Comparison of ENCODE assay signal across 21 mouse cellular contexts in the genomic region with DNA sequence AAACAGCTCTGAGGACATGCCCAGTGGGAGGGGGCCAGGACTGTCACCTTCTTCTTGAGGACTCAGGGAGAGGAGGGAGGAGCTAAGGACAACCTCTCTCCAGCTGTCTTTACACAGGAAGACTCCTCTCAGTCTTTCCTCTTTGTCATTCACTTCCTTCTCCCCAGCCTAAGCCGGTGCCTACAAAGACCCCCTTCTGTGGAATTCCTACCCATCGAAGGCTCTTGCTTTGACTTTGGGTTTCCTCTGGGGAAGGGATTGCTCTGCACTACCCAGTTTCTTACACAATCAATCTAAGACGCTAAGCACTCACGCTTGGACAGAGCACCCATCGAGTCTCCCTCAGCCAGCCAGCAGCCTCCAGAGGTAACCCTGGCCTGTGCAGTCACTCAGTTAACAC. TPM values are rescaled to one million over a fixed set of nuclear protein-coding genes. Genes with fewer than 3 reads are reported as not detected.
A peak's percentile ranks its signal among the peaks of the same experiment; 100 is the strongest.
DNase-seq lines count a peak whose midpoint lies in the region; ATAC-seq and TF ChIP-seq lines count a peak whose summit lies in the region.
"Had no signal": no experiment of that assay in that cellular context is flagged by ENCODE, and none has a peak within 500 bp of the region (broad histone marks: within the 10 kb centered on the region; RNA-seq: fewer than 3 reads in every experiment).

No protein-coding gene starts in this region.

- 27% methylated on average over 5 of the region's 5 CpGs for whole genome bisulfite sequencing in heart, embryonic 11.5 days (ENCODE audit: insufficient replicate concordance)
- WGBS in lung, embryonic 14.5 days = 19% methylated on average over 5 of the region's 5 CpGs
- WGBS in olfactory bulb, adult 2 months = 51% methylated on average over 5 of the region's 5 CpGs

- no peak overlapping the region for H3K4me3 ChIP-seq in heart, embryonic 11.5 days (ENCODE audit: low read depth, low read length)
- H3K4me3 ChIP-seq in lung, embryonic 14.5 days (ENCODE audit: low read depth, low read length) = no peak overlapping the region
- H3K4me3 ChIP-seq in ES-E14 (ENCODE audit: insufficient read depth in 1 of 2, low read depth in 1 of 2, low read length in 2 of 2, poor library complexity in 1 of 2, severe bottlenecking in 1 of 2) = no peak overlapping the region; a peak in 1 of 4 replicates
- H3K4me3 ChIP-seq in olfactory bulb, adult 2 months (ENCODE audit: insufficient read depth, low read depth, low read length) = no peak overlapping the region
- H3K4me3 ChIP-seq: forebrain, embryonic 13.5 days; hindbrain, embryonic 15.5 days; kidney, embryonic 15.5 days; limb, embryonic 10.5 days; liver, embryonic 15.5 days; midbrain, embryonic 12.5 days had no signal

- in situ Hi-C loops in ES-E14 (cut with MboI; ENCODE audit: low sequenced_read_pairs in 2 of 2, unreplicated experiment in 2 of 2) = no loop called here

- no peaks in the 10 kb centered on the region for H3K9me3 ChIP-seq in heart, embryonic 11.5 days (replicated peaks; ENCODE audit: control insufficient read depth, low read length)
- no peaks in the 10 kb centered on the region for H3K9me3 ChIP-seq in lung, embryonic 14.5 days (ENCODE audit: low read depth, low read length)
- no peaks in the 10 kb centered on the region for H3K9me3 ChIP-seq in ES-E14 (ENCODE audit: control insufficient read depth, insufficient read depth, low read depth, low read length)
- H3K9me3 ChIP-seq: forebrain, embryonic 13.5 days; hindbrain, embryonic 15.5 days; kidney, embryonic 15.5 days; limb, embryonic 10.5 days; liver, embryonic 15.5 days; midbrain, embryonic 12.5 days had no signal

- no peak for TF ChIP-seq CTCF in lung, embryonic 14.5 days (IDR thresholded peaks at IDR 0.05; ENCODE audit: low read depth)
- no peak for TF ChIP-seq CTCF in olfactory bulb, adult 2 months (IDR thresholded peaks at IDR 0.05; ENCODE audit: insufficient read depth, low read depth, low read length)

- no peak for TF ChIP-seq POLR2A in olfactory bulb, adult 2 months (IDR thresholded peaks at IDR 0.05; ENCODE audit: insufficient read depth, low read depth, low read length)

- intact Hi-C loops in heart, postnatal 36 days (cut with DNase I) = no loop called here

- no peaks in the 10 kb centered on the region for H3K27me3 ChIP-seq in heart, embryonic 11.5 days (ENCODE audit: control insufficient read depth, insufficient read depth, low read length)
- no peaks in the 10 kb centered on the region for H3K27me3 ChIP-seq in lung, embryonic 14.5 days (ENCODE audit: insufficient read depth, low read length)
- H3K27me3 ChIP-seq: hindbrain, embryonic 15.5 days; kidney, embryonic 15.5 days; midbrain, embryonic 12.5 days; Patski had no signal

- H3K4me1 ChIP-seq in heart, embryonic 11.5 days (ENCODE audit: control insufficient read depth, insufficient read depth, low read length) = peaks cover 13% of the 10 kb centered on the region
- H3K4me1 ChIP-seq in lung, embryonic 14.5 days (ENCODE audit: insufficient read depth) = no peaks in the 10 kb centered on the region
- peaks cover 6 to 28% of the 10 kb centered on the region in 2 experiments; a peak in 2 of 4 replicates for H3K4me1 ChIP-seq in ES-E14 (ENCODE audit: control insufficient read depth in 2 of 2, insufficient read depth in 2 of 2, low read length in 2 of 2, poor library complexity in 1 of 2)
- H3K4me1 ChIP-seq in olfactory bulb, adult 2 months (ENCODE audit: control insufficient read depth, insufficient read depth, low read length) = peaks cover 32% of the 10 kb centered on the region
- H3K4me1 ChIP-seq: limb, embryonic 10.5 days; liver, embryonic 15.5 days had no signal

- DNase-seq in heart, postnatal 36 days = no peak
- DNase-seq in lung, embryonic 14.5 days = no peak
- DNase-seq in lung, postnatal 25 days (ENCODE audit: low spot score) = no peak
- no peak for DNase-seq in ES-E14 (ENCODE audit: low read depth, low spot score)
- no peak for DNase-seq in thymus, postnatal 0 days (ENCODE audit: low spot score)
- no peak for DNase-seq in right cerebral cortex, postnatal 4 days
- DNase-seq: adrenal gland, postnatal 10 days; thymus, postnatal 25 days had no signal

- peak overlapping the region; percentile 97 for H3K27ac ChIP-seq in heart, embryonic 11.5 days (ENCODE audit: low read depth, low read length)
- 0 out of 2 replicates have a peak overlapping the region, but pooled peaks have one; percentile 61 for H3K27ac ChIP-seq in lung, embryonic 14.5 days (ENCODE audit: low read depth)
- H3K27ac ChIP-seq in ES-E14 (ENCODE audit: insufficient read depth, low read depth, low read length, poor library complexity, severe bottlenecking) = peak overlapping the region; percentile 40; the same call in 1 of the 2 replicates
- H3K27ac ChIP-seq in olfactory bulb, adult 2 months (ENCODE audit: insufficient read depth, low read depth, low read length) = peak overlapping the region; percentile 58; the same call in 1 of the 2 replicates
- H3K27ac ChIP-seq: hindbrain, embryonic 15.5 days; limb, embryonic 10.5 days; liver, embryonic 15.5 days; midbrain, embryonic 12.5 days had no signal

- no peak overlapping the region for H3K9ac ChIP-seq in heart, embryonic 11.5 days (ENCODE audit: low read depth, low read length)
- no peak overlapping the region for H3K9ac ChIP-seq in lung, embryonic 14.5 days
- H3K9ac ChIP-seq in ES-E14 (ENCODE audit: insufficient read depth, low read depth, low read length, poor library complexity, severe bottlenecking) = no peak overlapping the region
- H3K9ac ChIP-seq: forebrain, embryonic 13.5 days; hindbrain, embryonic 15.5 days; kidney, embryonic 15.5 days; liver, embryonic 15.5 days; midbrain, embryonic 12.5 days had no signal

- no peak overlapping the region for H3K4me2 ChIP-seq in heart, embryonic 11.5 days
- no peak overlapping the region for H3K4me2 ChIP-seq in lung, embryonic 14.5 days
- H3K4me2 ChIP-seq: forebrain, embryonic 13.5 days; hindbrain, embryonic 15.5 days; kidney, embryonic 15.5 days; liver, embryonic 15.5 days; midbrain, embryonic 12.5 days had no signal

- no peak for ATAC-seq in heart, embryonic 11.5 days (replicated peaks; ENCODE audit: insufficient number of reproducible peaks, low FRiP score, low TSS enrichment)
- ATAC-seq in lung, embryonic 14.5 days (ENCODE audit: insufficient read depth) = no peak

- no peaks in the 10 kb centered on the region for H3K36me3 ChIP-seq in heart, embryonic 11.5 days (ENCODE audit: control insufficient read depth, insufficient read depth, low read length)
- H3K36me3 ChIP-seq in lung, embryonic 14.5 days (ENCODE audit: insufficient read depth) = no peaks in the 10 kb centered on the region
- no peaks in the 10 kb centered on the region for H3K36me3 ChIP-seq in ES-E14 (ENCODE audit: control insufficient read depth, insufficient read depth, low read length, poor library complexity, severe bottlenecking)
- H3K36me3 ChIP-seq: hindbrain, embryonic 15.5 days; kidney, embryonic 15.5 days; limb, embryonic 10.5 days; liver, embryonic 15.5 days; midbrain, embryonic 12.5 days had no signal

TF ChIP-seq in ES-E14, 5 proteins besides CTCF, POLR2A, EP300 and RAD21 (continues in another document):
- TF ChIP-seq CHD2 (IDR thresholded peaks at IDR 0.05; ENCODE audit: low read depth, low read length) (no peak), ZNF384 (IDR thresholded peaks at IDR 0.05; ENCODE audit: low read depth, low read length) (no peak), HCFC1 (IDR thresholded peaks at IDR 0.05; ENCODE audit: borderline replicate concordance, insufficient read depth, low read length) (no peak)

RNA-seq across cellular contexts. Expression of a gene that starts 3.3 kb away (rescaled TPM):
- 0.40 and 0.83 TPM in 2 replicates for polyA plus RNA-seq in heart, embryonic 11.5 days (2014; fragmentation: Nextera tagmentation; extraction: Ambion mirVana)
- total RNA-seq in heart, postnatal 36 days (2021) = under 1 TPM; 0.19 to 0.39 TPM
- 0.07 TPM in 1 of 2 replicates, not detected in the other for polyA plus RNA-seq in lung, embryonic 14.5 days (2014; fragmentation: Nextera tagmentation; extraction: Ambion mirVana)
- total RNA-seq in ES-E14 (2012; rRNA removed) = 1.1 and 1.2 TPM in 2 replicates
- not detected in 2 replicates for polyA plus RNA-seq in olfactory bulb, adult 2 months (2012; ENCODE audit: insufficient read depth, insufficient read length, low replicate concordance, missing spikeins)
- polyA plus RNA-seq in thymus, postnatal 0 days (2015; fragmentation: Nextera tagmentation; extraction: Ambion mirVana) = 0.22 and 0.28 TPM in 2 replicates
- polyA plus RNA-seq: embryonic facial prominence, embryonic 11.5 days; forebrain, embryonic 13.5 days; kidney, embryonic 15.5 days; limb, embryonic 10.5 days had no signal

RNA-seq across cellular contexts. Expression of a gene that starts 15.6 kb away (rescaled TPM):
- polyA plus RNA-seq in heart, embryonic 11.5 days (2014; fragmentation: Nextera tagmentation; extraction: Ambion mirVana) = 0.37 TPM in 1 of 2 replicates, not detected in the other
- total RNA-seq in heart, postnatal 36 days (2021) = not detected
- 0.82 and 0.84 TPM in 2 replicates for polyA plus RNA-seq in lung, embryonic 14.5 days (2014; fragmentation: Nextera tagmentation; extraction: Ambion mirVana)
- 4.3 and 8.9 TPM in 2 replicates for total RNA-seq in ES-E14 (2012; rRNA removed)
- not detected in 2 replicates for polyA plus RNA-seq in olfactory bulb, adult 2 months (2012; ENCODE audit: insufficient read depth, insufficient read length, low replicate concordance, missing spikeins)
- 10.2 and 12.7 TPM in 2 replicates for polyA plus RNA-seq in thymus, postnatal 0 days (2015; fragmentation: Nextera tagmentation; extraction: Ambion mirVana)
- total RNA-seq: adrenal gland, postnatal 10 days; gastrocnemius, adult 18-20 months; layer of hippocampus, postnatal 10 days had no signal

RNA-seq across cellular contexts. Expression of a gene that starts 18.6 kb away (rescaled TPM):
- not detected in 2 replicates for polyA plus RNA-seq in heart, embryonic 11.5 days (2014; fragmentation: Nextera tagmentation; extraction: Ambion mirVana)
- total RNA-seq in heart, postnatal 36 days (2021) = not detected
- polyA plus RNA-seq in lung, embryonic 14.5 days (2014; fragmentation: Nextera tagmentation; extraction: Ambion mirVana) = not detected in 2 replicates
- 0.22 and 0.42 TPM in 2 replicates for total RNA-seq in ES-E14 (2012; rRNA removed)
- polyA plus RNA-seq in olfactory bulb, adult 2 months (2012; ENCODE audit: insufficient read depth, insufficient read length, low replicate concordance, missing spikeins) = not detected in 2 replicates
- polyA plus RNA-seq in thymus, postnatal 0 days (2015; fragmentation: Nextera tagmentation; extraction: Ambion mirVana) = 1.3 and 6.3 TPM in 2 replicates
- total RNA-seq: adrenal gland, postnatal 10 days; gastrocnemius, adult 18-20 months; layer of hippocampus, postnatal 10 days had no signal
- polyA plus RNA-seq: embryonic facial prominence, embryonic 11.5 days; forebrain, embryonic 13.5 days; hindbrain, embryonic 15.5 days; kidney, embryonic 15.5 days; limb, embryonic 10.5 days; liver, embryonic 15.5 days; midbrain, embryonic 12.5 days; neural tube, embryonic 11.5 days; Patski had no signal

RNA-seq across cellular contexts. Expression of a gene that starts 31.7 kb away (rescaled TPM):
- polyA plus RNA-seq in heart, embryonic 11.5 days (2014; fragmentation: Nextera tagmentation; extraction: Ambion mirVana) = 10.4 and 12.8 TPM in 2 replicates
- 1 to 10 TPM; 2.3 to 2.9 TPM for total RNA-seq in heart, postnatal 36 days (2021)
- polyA plus RNA-seq in lung, embryonic 14.5 days (2014; fragmentation: Nextera tagmentation; extraction: Ambion mirVana) = 15.2 and 20.3 TPM in 2 replicates
- total RNA-seq in ES-E14 (2012; rRNA removed) = 28.5 and 31.8 TPM in 2 replicates
- polyA plus RNA-seq in olfactory bulb, adult 2 months (2012; ENCODE audit: insufficient read depth, insufficient read length, low replicate concordance, missing spikeins) = not detected in 2 replicates
- 8.7 and 9.8 TPM in 2 replicates for polyA plus RNA-seq in thymus, postnatal 0 days (2015; fragmentation: Nextera tagmentation; extraction: Ambion mirVana)

RNA-seq across cellular contexts. Expression of a gene that starts 32.0 kb away (rescaled TPM):
- 47.6 and 51.1 TPM in 2 replicates for polyA plus RNA-seq in heart, embryonic 11.5 days (2014; fragmentation: Nextera tagmentation; extraction: Ambion mirVana)
- total RNA-seq in heart, postnatal 36 days (2021) = 1 to 10 TPM; 3.4 to 5.2 TPM
- polyA plus RNA-seq in lung, embryonic 14.5 days (2014; fragmentation: Nextera tagmentation; extraction: Ambion mirVana) = 83.9 and 89.3 TPM in 2 replicates
- total RNA-seq in ES-E14 (2012; rRNA removed) = 7.6 and 10.5 TPM in 2 replicates
- not detected in 2 replicates for polyA plus RNA-seq in olfactory bulb, adult 2 months (2012; ENCODE audit: insufficient read depth, insufficient read length, low replicate concordance, missing spikeins)
- polyA plus RNA-seq in thymus, postnatal 0 days (2015; fragmentation: Nextera tagmentation; extraction: Ambion mirVana) = 75.9 and 80.4 TPM in 2 replicates

Comparison
In these comparisons a context has a peak if more than half of its experiments do, and no peak if none do; other contexts are left out.
1. H3K27ac ChIP-seq: peak in every context shown above with its lines; median percentile 97 in heart, embryonic 11.5 days; 61 in lung, embryonic 14.5 days; 58 in olfactory bulb, adult 2 months; 40 in ES-E14.